Mouse (Mus musculus) limb, embryonic 11.5 days (tissue): ENCODE data around the gene Gna13. TPM values are rescaled to one million over a fixed set of nuclear protein-coding genes. Genes with fewer than 3 reads are reported as not detected.

Experiments
- ATAC-seq: fragments of 200-750 bp; cut with Nextera tagmentation; 2 replicates; pipeline ENCODE4 v1.8.0; 2017; ENCODE audit warnings: low read depth; ENCODE audit not compliant: insufficient number of reproducible peaks, low FRiP score, low TSS enrichment
- DNase-seq: peaks from one replicate; pipeline ENCODE4 v3.0.0-alpha.2; 2015; ENCODE audit warnings: low spot score
- H3K27ac ChIP-seq: fragments of 300-500 bp; sonication (generic); replicated peaks from 2 replicates; pipeline ENCODE4 v1.5.1; 2014; ENCODE audit warnings: low read depth, mild to moderate bottlenecking, low read length
- H3K27me3 ChIP-seq: fragments of 300-500 bp; sonication (generic); 2 replicates; pipeline ENCODE4 v1.6.1; 2014; ENCODE audit warnings: mild to moderate bottlenecking, low read length, mixed read lengths; ENCODE audit not compliant: control insufficient read depth, insufficient read depth
- H3K36me3 ChIP-seq: fragments of 300-500 bp; sonication (generic); 2 replicates; pipeline ENCODE4 v1.6.1; 2014; ENCODE audit warnings: mild to moderate bottlenecking, low read length, moderate library complexity, mixed read lengths; ENCODE audit not compliant: control insufficient read depth, insufficient read depth
- H3K4me1 ChIP-seq: fragments of 300-500 bp; sonication (generic); 2 replicates; pipeline ENCODE4 v1.6.1; 2014; ENCODE audit warnings: low read length, mixed read lengths; ENCODE audit not compliant: control insufficient read depth, insufficient read depth
- H3K4me2 ChIP-seq: fragments of 300-500 bp; sonication (generic); 2 replicates; pipeline ENCODE4 v1.6.1; 2014; ENCODE audit warnings: low read depth, mild to moderate bottlenecking, moderate library complexity; ENCODE audit not compliant: severe bottlenecking
- H3K4me3 ChIP-seq: fragments of 300-500 bp; sonication (generic); 2 replicates; pipeline ENCODE4 v1.5.1; 2014; ENCODE audit warnings: low read depth, low read length
- H3K9ac ChIP-seq: fragments of 300-500 bp; sonication (generic); 2 replicates; pipeline ENCODE4 v1.6.1; 2014; ENCODE audit warnings: mild to moderate bottlenecking, low read length
- H3K9me3 ChIP-seq: fragments of 300-500 bp; sonication (generic); 2 replicates; pipeline ENCODE4 v1.6.1; 2016; ENCODE audit warnings: low read length; ENCODE audit not compliant: control insufficient read depth
- WGBS: fragments of 180-500 bp; shearing (Covaris S2); extraction: QIAGEN DNeasy Blood & Tissue Kit; methylation state at CpG from one replicate; pipeline ENCODE4 v1.1.7; 2014; 5-methylcytosine and 5-hydroxymethylcytosine counted together
- polyA plus RNA-seq: library from polyadenylated mRNA; unstranded; fragments of >200 nt; fragmentation: Nextera tagmentation; extraction: Ambion mirVana; gene quantifications from 2 replicates; pipeline ENCODE4 v1.2.1, GENCODE M21; 2014

The Gna13 gene
- polyA plus RNA-seq, 1 experiment from 2014 or later = 25.4 TPM

DNA sequence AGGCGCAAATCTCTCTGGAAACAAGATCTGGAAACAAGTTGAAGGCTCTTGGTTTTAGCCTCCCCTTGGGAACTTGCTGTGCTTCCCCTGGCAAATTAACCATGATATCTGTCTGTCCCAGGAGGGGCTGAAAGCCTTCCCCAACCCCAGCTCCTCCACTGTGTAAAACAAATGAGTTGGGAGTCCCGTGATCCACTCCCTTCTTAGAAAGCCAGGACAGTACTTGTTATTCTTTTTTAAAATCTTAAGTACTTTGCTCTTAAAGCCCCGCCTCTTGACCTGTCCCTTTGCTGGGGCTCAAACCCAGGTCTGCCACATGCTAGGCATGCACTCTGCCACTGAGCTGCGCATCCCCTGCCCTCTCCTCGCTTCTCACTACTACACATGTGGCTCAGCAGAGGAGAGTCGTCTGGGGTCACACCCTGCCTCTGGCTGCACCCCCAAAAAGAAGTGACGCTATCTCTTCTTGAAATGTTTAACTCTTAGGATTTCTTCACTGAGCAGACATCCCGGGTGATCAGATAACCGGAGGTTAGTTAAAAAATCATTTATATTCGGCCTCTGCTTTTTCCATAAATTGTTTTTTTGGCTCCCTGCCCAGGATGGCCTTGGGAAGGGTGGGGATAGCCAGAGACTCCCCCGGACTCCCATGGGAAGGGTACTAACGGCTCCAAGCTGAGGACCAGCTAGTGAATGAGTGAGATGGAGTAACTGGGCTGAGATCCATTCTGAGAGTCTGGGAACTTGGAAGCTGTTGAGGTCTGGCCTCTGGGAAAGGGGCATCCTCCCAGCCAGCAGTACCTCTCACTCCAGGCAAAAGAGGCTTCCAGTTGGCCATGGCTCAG is 9.0 kb upstream of the Gna13 start:
- no peak overlapping the region for H3K4me3 ChIP-seq
- no peaks in the 10 kb centered on the region for H3K4me1 ChIP-seq
- H3K36me3 ChIP-seq = no peaks in the 10 kb centered on the region
- H3K4me2 ChIP-seq = no peak overlapping the region; the same call in 1 of the 2 replicates
- ATAC-seq (no peak), DNase-seq (no peak)
- no peak overlapping the region for H3K9ac ChIP-seq
- H3K27ac ChIP-seq = no peak overlapping the region
- 78% methylated on average over 12 of the region's 12 CpGs for WGBS
- H3K9me3 ChIP-seq = no peaks in the 10 kb centered on the region
- no peaks in the 10 kb centered on the region for H3K27me3 ChIP-seq

DNA sequence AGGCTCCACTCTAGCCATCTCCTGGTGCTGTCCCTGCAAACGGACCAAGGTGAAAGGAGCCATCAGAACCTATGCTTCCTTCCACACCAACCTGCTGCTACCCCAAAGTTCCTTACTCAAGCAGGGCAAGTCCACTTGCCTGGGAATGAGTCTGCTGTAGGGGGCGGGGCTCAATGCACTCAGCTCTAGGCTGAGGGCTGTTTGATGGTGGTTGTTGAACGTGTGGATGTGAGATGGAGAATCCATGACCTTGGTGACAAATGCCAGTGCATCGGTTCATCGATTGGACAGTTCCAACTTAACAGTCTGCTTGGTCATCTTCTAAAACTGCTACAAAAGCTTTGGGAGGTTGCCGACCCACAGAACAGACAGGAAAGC is 8.4 kb upstream of the Gna13 start:
- ATAC-seq = no peak
- Histone ChIP-seq H3K27ac (no peak overlapping the region), H3K27me3 (no peaks in the 10 kb centered on the region), H3K9me3 (no peaks in the 10 kb centered on the region), H3K4me2 (no peak overlapping the region), H3K4me3 (no peak overlapping the region), H3K36me3 (no peaks in the 10 kb centered on the region), H3K9ac (no peak overlapping the region), H3K4me1 (no peaks in the 10 kb centered on the region)
- 86% methylated on average over 6 of the region's 6 CpGs for WGBS
- no peak for DNase-seq

DNA sequence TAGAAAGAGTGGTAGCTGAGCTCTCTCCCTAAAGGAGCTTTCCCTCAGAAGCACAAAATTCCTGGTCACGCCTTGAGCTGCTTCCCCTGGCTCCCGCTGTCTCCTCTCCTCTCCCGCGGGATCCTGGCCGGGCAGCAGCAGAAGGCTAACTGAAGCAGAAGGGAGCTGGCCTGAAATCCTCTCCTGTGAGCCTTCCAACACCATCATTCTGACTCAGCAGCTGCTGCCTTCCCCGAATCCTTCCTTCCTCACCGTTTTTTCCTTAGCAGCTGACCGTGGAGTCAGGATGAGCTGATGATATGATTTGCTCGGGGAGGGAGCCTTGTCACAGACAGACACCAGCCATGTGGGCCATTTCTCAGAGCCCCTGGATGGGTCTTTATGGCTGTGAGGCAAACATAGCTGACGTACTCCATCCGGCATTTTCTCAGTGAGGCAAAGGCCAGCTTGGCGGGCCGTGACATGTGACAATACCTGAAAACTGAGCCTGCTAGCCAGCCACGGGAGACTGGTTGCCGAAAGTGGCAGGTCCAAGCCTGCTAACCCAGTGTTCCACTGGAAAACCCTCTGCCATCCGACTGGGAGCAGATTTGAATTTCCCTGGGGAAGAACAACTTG is 6.8 kb upstream of the Gna13 start:
- no peaks in the 10 kb centered on the region for H3K36me3 ChIP-seq
- WGBS = 69% methylated on average over 16 of the region's 16 CpGs
- DNase-seq = no peak
- ATAC-seq = no peak
- no peak overlapping the region for H3K4me3 ChIP-seq
- no peaks in the 10 kb centered on the region for H3K4me1 ChIP-seq
- H3K9ac ChIP-seq = no peak overlapping the region
- no peaks in the 10 kb centered on the region for H3K9me3 ChIP-seq
- H3K27ac ChIP-seq = no peak overlapping the region
- H3K27me3 ChIP-seq = no peaks in the 10 kb centered on the region
- no peak overlapping the region for H3K4me2 ChIP-seq

DNA sequence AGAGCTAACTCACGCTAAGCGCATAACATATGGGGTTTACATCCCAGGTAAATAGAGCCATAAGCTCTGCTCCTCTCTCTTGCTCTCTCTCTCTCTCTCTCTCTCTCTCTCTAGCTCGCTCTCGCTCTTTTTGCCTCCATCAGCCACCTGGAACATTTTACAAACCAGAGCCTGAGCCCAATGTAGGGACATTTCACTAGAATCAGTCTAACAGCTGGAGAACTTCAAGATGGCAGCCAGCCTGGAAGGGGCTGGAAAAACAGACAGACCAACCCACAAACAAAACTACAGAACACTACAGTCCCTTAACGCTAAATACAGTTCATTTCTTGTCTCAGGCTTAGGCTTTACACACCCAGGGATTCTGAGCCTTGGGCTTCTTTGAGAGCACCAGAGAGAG is 5.5 kb upstream of the Gna13 start:
- ATAC-seq (no peak), DNase-seq (no peak)
- Histone ChIP-seq H3K4me2 (no peak overlapping the region), H3K27me3 (no peaks in the 10 kb centered on the region), H3K36me3 (no peaks in the 10 kb centered on the region), H3K27ac (no peak overlapping the region), H3K9ac (no peak overlapping the region), H3K4me3 (no peak overlapping the region), H3K4me1 (no peaks in the 10 kb centered on the region), H3K9me3 (no peaks in the 10 kb centered on the region)
- WGBS = 83% methylated on average over 5 of the region's 5 CpGs

DNA sequence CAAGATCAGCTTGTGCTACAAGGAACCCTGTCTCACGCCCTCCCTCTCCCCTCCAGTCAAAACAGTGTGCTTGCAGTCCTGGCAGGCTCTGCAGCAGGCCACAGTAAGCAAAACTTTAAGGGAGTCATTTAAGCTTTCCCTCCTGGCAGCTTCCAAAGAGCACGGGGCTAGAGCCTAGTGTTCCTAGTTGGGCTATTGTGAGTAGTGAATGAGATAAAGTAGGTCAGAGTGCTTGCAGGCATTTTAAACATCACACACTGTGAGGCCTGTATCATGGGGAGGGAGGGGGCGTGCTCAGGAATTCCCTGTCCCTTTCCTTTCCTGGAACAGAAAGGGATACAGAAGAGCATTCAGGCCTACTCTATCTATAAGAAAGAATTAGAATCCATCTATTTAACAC is 4.1 kb upstream of the Gna13 start:
- H3K27ac ChIP-seq = no peak overlapping the region
- no peak overlapping the region for H3K4me2 ChIP-seq
- no peak overlapping the region for H3K9ac ChIP-seq
- no peak overlapping the region for H3K4me3 ChIP-seq
- H3K36me3 ChIP-seq = no peaks in the 10 kb centered on the region
- DNase-seq (no peak), ATAC-seq (no peak)
- no peaks in the 10 kb centered on the region for H3K27me3 ChIP-seq
- no peaks in the 10 kb centered on the region for H3K4me1 ChIP-seq
- 53% methylated on average over 3 of the region's 3 CpGs for WGBS
- no peaks in the 10 kb centered on the region for H3K9me3 ChIP-seq

DNA sequence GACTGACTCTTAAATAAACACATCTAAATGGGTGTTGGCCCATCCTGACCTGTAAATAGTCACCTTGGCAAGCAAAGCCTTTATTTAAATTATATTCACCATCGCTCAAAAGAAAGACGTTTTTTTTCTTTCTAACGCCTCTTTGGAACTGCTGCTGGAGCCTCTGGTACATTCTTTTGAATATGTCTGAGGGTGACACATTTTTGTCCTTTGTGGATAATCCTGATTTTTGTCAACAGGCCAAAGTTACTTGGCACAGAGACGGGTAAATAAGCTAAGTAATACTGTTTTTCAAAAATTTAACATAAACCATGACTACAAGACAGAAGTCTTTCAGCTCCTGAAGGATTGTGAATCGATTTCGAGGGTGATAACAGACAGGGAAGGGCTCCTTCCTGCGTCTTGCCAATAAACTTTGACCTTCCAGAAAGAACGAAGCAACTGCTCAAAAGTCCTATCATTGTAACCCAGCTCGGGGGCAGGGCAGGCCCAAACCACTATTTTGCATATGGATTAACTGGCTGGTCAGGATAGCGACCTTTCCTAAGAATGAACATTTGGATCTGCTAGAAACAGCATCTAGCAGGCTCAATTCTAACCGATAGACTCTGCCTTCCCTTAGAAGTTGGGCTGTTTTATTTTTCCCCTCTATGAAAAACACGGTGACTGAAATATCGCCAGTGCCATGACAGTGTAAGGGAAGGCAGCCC is 3.4 kb upstream of the Gna13 start:
- Histone ChIP-seq H3K27me3 (no peaks in the 10 kb centered on the region), H3K4me2 (no peak overlapping the region), H3K9me3 (no peaks in the 10 kb centered on the region), H3K9ac (no peak overlapping the region), H3K36me3 (no peaks in the 10 kb centered on the region), H3K27ac (no peak overlapping the region), H3K4me1 (peaks cover under 1% of the 10 kb centered on the region; the same call in 1 of the 2 replicates), H3K4me3 (no peak overlapping the region)
- ATAC-seq = no peak
- DNase-seq = no peak
- 63% methylated on average over 13 of the region's 13 CpGs for WGBS

DNA sequence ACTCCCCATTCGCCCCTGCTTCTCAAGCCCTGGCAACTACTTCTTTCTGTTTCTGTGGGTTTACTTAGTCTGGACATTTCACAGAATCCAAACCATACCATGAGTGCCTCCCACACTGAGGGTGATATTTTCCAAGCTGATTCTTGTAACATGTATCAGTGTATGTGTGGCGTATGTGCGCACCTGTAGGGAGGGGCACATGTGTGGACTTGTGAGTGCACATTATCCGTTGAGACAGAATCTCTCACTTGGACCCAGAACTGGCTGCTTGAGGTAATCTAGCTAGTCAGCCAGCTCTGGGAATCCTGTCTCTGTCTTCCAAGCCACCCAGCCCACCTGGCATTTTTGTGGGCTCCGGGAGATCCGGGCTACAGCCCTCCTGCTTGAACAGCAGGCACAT is 2.5 kb upstream of the Gna13 start:
- 65% methylated on average over 6 of the region's 6 CpGs for WGBS
- H3K9me3 ChIP-seq = no peaks in the 10 kb centered on the region
- H3K4me1 ChIP-seq = peaks cover 7% of the 10 kb centered on the region
- no peak overlapping the region for H3K4me3 ChIP-seq
- DNase-seq (no peak), ATAC-seq (no peak)
- H3K27ac ChIP-seq = no peak overlapping the region
- no peak overlapping the region for H3K9ac ChIP-seq
- H3K27me3 ChIP-seq = no peaks in the 10 kb centered on the region
- H3K4me2 ChIP-seq = no peak overlapping the region
- H3K36me3 ChIP-seq = no peaks in the 10 kb centered on the region

DNA sequence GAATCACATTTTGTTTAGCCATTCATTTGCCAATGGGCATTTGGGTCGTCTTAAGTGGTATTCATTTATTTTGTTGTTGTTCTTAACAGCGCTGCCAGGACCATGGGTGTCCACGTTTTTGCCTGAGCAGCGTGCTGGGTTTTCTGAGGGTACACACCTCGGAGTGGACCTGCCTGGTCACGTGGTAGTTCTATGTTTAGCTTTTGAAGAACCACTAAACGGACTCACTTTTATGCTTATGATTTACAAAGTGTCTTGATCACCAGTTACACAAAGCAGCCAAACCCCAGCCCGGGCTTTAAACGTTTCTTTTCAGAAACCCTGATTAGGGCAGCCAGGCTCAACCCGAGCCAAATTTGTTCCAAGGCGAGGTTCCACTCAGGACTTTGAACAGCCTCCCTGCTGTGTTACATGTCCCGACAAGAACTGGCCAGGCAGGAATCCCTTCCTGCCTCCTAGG is 2.0 kb upstream of the Gna13 start:
- Histone ChIP-seq H3K4me1 (peaks cover 7% of the 10 kb centered on the region), H3K36me3 (no peaks in the 10 kb centered on the region), H3K4me3 (no peak overlapping the region), H3K4me2 (no peak overlapping the region), H3K27me3 (no peaks in the 10 kb centered on the region), H3K27ac (no peak overlapping the region), H3K9ac (no peak overlapping the region), H3K9me3 (no peaks in the 10 kb centered on the region)
- ATAC-seq = no peak
- DNase-seq = no peak
- WGBS = 54% methylated on average over 12 of the region's 12 CpGs
